Mouse (Mus musculus) MEL (cell line): Measurements from ENCODE around the gene BC030870. TPM values are rescaled to one million over a fixed set of nuclear protein-coding genes. Genes with fewer than 3 reads are reported as not detected.

Experiments used
- DNase-seq: peaks from one replicate; pipeline ENCODE4 v3.0.0; 2011; ENCODE audit warnings: low read depth, low spot score
- H3K27ac ChIP-seq: 2 replicates; pipeline ENCODE4 v1.5.1; 2012; ENCODE audit warnings: low read depth, mild to moderate bottlenecking, control low read depth, low read length, moderate library complexity; ENCODE audit not compliant: control insufficient read depth
- H3K27me3 ChIP-seq, 2 experiments: fragments of 150-350 bp in 1 of 2; sonication (generic) in 1 of 2; 2 replicates each; pipeline ENCODE4 v1.6.1; 2012; ENCODE audit warnings: low read length in 2 of 2, mild to moderate bottlenecking in 2 of 2, improper control_type of control experiment in 1 of 2, moderate library complexity in 1 of 2; ENCODE audit not compliant: insufficient read depth in 2 of 2, control insufficient read depth in 1 of 2
- H3K36me3 ChIP-seq, 2 experiments: 2 replicates each; pipeline ENCODE4 v1.6.1; 2012 to 2014; ENCODE audit warnings: low read length in 2 of 2, improper control_type of control experiment in 1 of 2, inconsistent platforms in 1 of 2, mild to moderate bottlenecking in 1 of 2; ENCODE audit not compliant: insufficient read depth in 2 of 2, control insufficient read depth in 1 of 2
- H3K4me1 ChIP-seq, 2 experiments: fragments of 150-350 bp in 1 of 2; sonication (generic) in 1 of 2; 2 replicates each; pipeline ENCODE4 v1.6.1; 2012; ENCODE audit warnings: low read length in 2 of 2, improper control_type of control experiment in 1 of 2, mild to moderate bottlenecking in 1 of 2; ENCODE audit not compliant: insufficient read depth in 2 of 2, control insufficient read depth in 1 of 2
- H3K4me3 ChIP-seq, 2 experiments: fragments of 150-350 bp in 1 of 2; sonication (generic) in 1 of 2; 2 replicates each; pipeline ENCODE4 v1.5.1; 2012; ENCODE audit warnings: low read depth in 2 of 2, low read length in 2 of 2, mild to moderate bottlenecking in 2 of 2, moderate library complexity in 2 of 2, control low read depth in 1 of 2, improper control_type of control experiment in 1 of 2; ENCODE audit not compliant: control insufficient read depth in 1 of 2, insufficient read depth in 1 of 2
- H3K79me2 ChIP-seq: 2 replicates; pipeline ENCODE4 v1.6.1; 2012; ENCODE audit warnings: mild to moderate bottlenecking, low read length, moderate library complexity; ENCODE audit not compliant: control insufficient read depth, poor library complexity, insufficient read depth
- H3K9ac ChIP-seq: 2 replicates; pipeline ENCODE4 v1.6.1; 2012; ENCODE audit warnings: low read depth, mild to moderate bottlenecking, control low read depth, low read length, moderate library complexity; ENCODE audit not compliant: control insufficient read depth, poor library complexity, severe bottlenecking
- H3K9me3 ChIP-seq: fragments of 150-350 bp; sonication (generic); replicated peaks from 2 replicates; pipeline ENCODE4 v1.6.1; 2012; ENCODE audit warnings: mild to moderate bottlenecking, low read length, improper control_type of control experiment, moderate library complexity; ENCODE audit not compliant: insufficient read depth
- CHD2 ChIP-seq: IDR thresholded peaks from 2 replicates; pipeline ENCODE4 v1.6.1; 2011; ENCODE audit warnings: low read length, improper control_type of control experiment
- E2F4 ChIP-seq: IDR thresholded peaks from 2 replicates; pipeline ENCODE4 v1.6.1; 2011; ENCODE audit warnings: low read depth, low read length, improper control_type of control experiment, borderline replicate concordance
- ELF1 ChIP-seq: IDR thresholded peaks from 2 replicates; pipeline ENCODE4 v1.6.1; 2014; ENCODE audit warnings: low read depth, mild to moderate bottlenecking, inconsistent platforms, low read length, improper control_type of control experiment, moderate library complexity
- ETS1 ChIP-seq: IDR thresholded peaks from 2 replicates; pipeline ENCODE4 v1.6.1; 2012; ENCODE audit warnings: low read depth, mild to moderate bottlenecking, inconsistent platforms, low read length, improper control_type of control experiment, moderate library complexity
- GATA1 ChIP-seq: IDR thresholded peaks from 2 replicates; pipeline ENCODE4 v1.6.1; 2011; ENCODE audit warnings: low read depth, low read length, improper control_type of control experiment
- JUND ChIP-seq: IDR thresholded peaks from 2 replicates; pipeline ENCODE4 v1.6.1; 2011; ENCODE audit warnings: low read depth, mild to moderate bottlenecking, improper control_type of control experiment, low read length
- KAT2A ChIP-seq: conservative IDR thresholded peaks from 2 replicates; pipeline ENCODE4 v1.6.1; 2012; ENCODE audit warnings: low read depth, low read length, improper control_type of control experiment, inconsistent platforms
- MAFK ChIP-seq: IDR thresholded peaks from 2 replicates; pipeline ENCODE4 v1.6.1; 2011; ENCODE audit warnings: low read depth, mild to moderate bottlenecking, low read length, improper control_type of control experiment, borderline replicate concordance
- MAZ ChIP-seq: IDR thresholded peaks from 2 replicates; pipeline ENCODE4 v1.6.1; 2012; ENCODE audit warnings: low read depth, mild to moderate bottlenecking, inconsistent platforms, low read length, improper control_type of control experiment
- MEF2A ChIP-seq: IDR thresholded peaks from 2 replicates; pipeline ENCODE4 v1.6.1; 2014; ENCODE audit warnings: low read depth, mild to moderate bottlenecking, inconsistent platforms, low read length, improper control_type of control experiment; ENCODE audit not compliant: poor library complexity, insufficient replicate concordance, severe bottlenecking; ENCODE audit errors: extremely low read depth
- MYC ChIP-seq: IDR thresholded peaks from 2 replicates; pipeline ENCODE4 v1.6.1; 2011; ENCODE audit warnings: low read depth, mild to moderate bottlenecking, low read length, improper control_type of control experiment, moderate library complexity
- NELFE ChIP-seq: IDR thresholded peaks from 2 replicates; pipeline ENCODE4 v1.6.1; 2011; ENCODE audit warnings: low read depth, low read length, improper control_type of control experiment
- NRF1 ChIP-seq: IDR thresholded peaks from 2 replicates; pipeline ENCODE4 v1.6.1; 2014; ENCODE audit warnings: low read depth, mild to moderate bottlenecking, inconsistent platforms, low read length, improper control_type of control experiment, moderate library complexity; ENCODE audit not compliant: poor library complexity, insufficient read depth, severe bottlenecking
- POLR2AphosphoS5 ChIP-seq: IDR thresholded peaks from 2 replicates; pipeline ENCODE4 v1.6.1; 2012; ENCODE audit warnings: low read depth, borderline replicate concordance, mild to moderate bottlenecking, inconsistent platforms, low read length, moderate library complexity, mixed read lengths
- RAD21 ChIP-seq: IDR thresholded peaks from 2 replicates; pipeline ENCODE4 v1.6.1; 2011; ENCODE audit warnings: mild to moderate bottlenecking, low read depth, low read length, improper control_type of control experiment
- TBP ChIP-seq: IDR thresholded peaks from 2 replicates; pipeline ENCODE4 v1.8.0; 2011; ENCODE audit warnings: low read depth, low read length, improper control_type of control experiment
- UBTF ChIP-seq: IDR thresholded peaks from 2 replicates; pipeline ENCODE4 v1.6.1; 2012; ENCODE audit warnings: low read depth, mild to moderate bottlenecking, inconsistent platforms, low read length, improper control_type of control experiment, moderate library complexity, borderline replicate concordance; ENCODE audit not compliant: insufficient read depth
- USF1 ChIP-seq: IDR thresholded peaks from 2 replicates; pipeline ENCODE4 v1.6.1; 2014; ENCODE audit warnings: low read depth, mild to moderate bottlenecking, inconsistent platforms, low read length, improper control_type of control experiment, moderate library complexity
- ZC3H11A ChIP-seq: IDR thresholded peaks from 2 replicates; pipeline ENCODE4 v1.6.1; 2012; ENCODE audit warnings: low read depth, mild to moderate bottlenecking, inconsistent platforms, low read length, improper control_type of control experiment
- ZKSCAN1 ChIP-seq: IDR thresholded peaks from 2 replicates; pipeline ENCODE4 v1.6.1; 2012; ENCODE audit warnings: low read depth, mild to moderate bottlenecking, inconsistent platforms, low read length, improper control_type of control experiment, moderate library complexity
- ZNF384 ChIP-seq: IDR thresholded peaks from 2 replicates; pipeline ENCODE4 v1.6.1; 2012; ENCODE audit warnings: low read depth, mild to moderate bottlenecking, inconsistent platforms, low read length, improper control_type of control experiment
- polyA plus RNA-seq, 2 experiments: library from polyadenylated mRNA; stranded (reverse) in 1 of 2; unstranded in 1 of 2; fragments of >175 nt in 1 of 2; fragments of >200 nt in 1 of 2; gene quantifications; 2 replicates each; pipeline versions ENCODE4 v1.2.1 to v1.2.4; 2012; ENCODE audit warnings: low replicate concordance in 2 of 2, low read depth in 1 of 2; ENCODE audit not compliant: insufficient read length in 2 of 2, insufficient read depth in 1 of 2, missing spikeins in 1 of 2
- total RNA-seq: library from RNA; depleted of rRNA; stranded (reverse); fragments of 300-350 nt; gene quantifications from 2 replicates; pipeline ENCODE4 v1.2.3, GENCODE M21; 2012

BC030870 gene
- total and polyA plus RNA-seq, 3 experiments = not detected

DNA sequence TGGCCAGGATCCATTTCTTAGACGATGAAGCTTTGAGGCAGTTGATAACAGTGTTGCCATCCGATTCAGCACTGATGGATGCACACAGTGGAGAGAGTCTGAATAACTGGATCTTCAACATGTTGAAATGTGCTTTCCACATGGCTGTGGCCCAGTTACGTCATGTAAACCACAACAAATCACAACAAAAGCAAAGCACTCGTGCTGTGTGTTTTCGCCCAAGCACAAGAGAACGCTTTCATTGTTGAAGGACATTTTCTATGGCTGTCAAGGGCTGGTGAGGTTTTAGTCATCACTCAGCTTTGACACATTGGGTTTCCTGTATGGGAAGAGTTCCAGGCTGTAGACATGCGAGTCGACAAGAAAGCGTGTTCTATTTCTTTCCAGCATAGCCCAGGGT, 48.6 kb downstream of the BC030870 start:
- Histone ChIP-seq H3K36me3 (no peaks in the 10 kb centered on the region), H3K27ac (no peak overlapping the region), H3K4me3 (no peak overlapping the region), H3K4me1 (no peaks in the 10 kb centered on the region), H3K27me3 (no peaks in the 10 kb centered on the region), H3K79me2 (no peaks in the 10 kb centered on the region), H3K9ac (no peak overlapping the region), H3K9me3 (no peaks in the 10 kb centered on the region)
- no peak for TF ChIP-seq NELFE
- no peak for TF ChIP-seq POLR2AphosphoS5
- DNase-seq = no peak

- Histone ChIP-seq H3K9me3 (no peaks in the 10 kb centered on the region), H3K9ac (no peak within 1 kb of the TSS), H3K4me3 (no peak within 1 kb of the TSS), H3K27me3 (no peaks in the 10 kb centered on the region), H3K79me2 (no peaks in the 10 kb centered on the region), H3K36me3 (no peaks in the 10 kb centered on the region), H3K4me1 (no peaks in the 10 kb centered on the region), H3K27ac (no peak within 1 kb of the TSS)
- no peak for DNase-seq
- TF ChIP-seq ETS1 = no peak
- TF ChIP-seq NRF1 = no peak
- no peak for TF ChIP-seq CHD2
- TF ChIP-seq MYC = no peak
- no peak for TF ChIP-seq ZC3H11A
- no peak for TF ChIP-seq TBP
- TF ChIP-seq POLR2AphosphoS5 = no peak
- no peak for TF ChIP-seq KAT2A
- no peak for TF ChIP-seq E2F4
- no peak for TF ChIP-seq MAZ
- TF ChIP-seq MEF2A = no peak
- no peak for TF ChIP-seq UBTF
- no peak for TF ChIP-seq RAD21
- TF ChIP-seq GATA1 = no peak
- no peak for TF ChIP-seq MAFK
- no peak for TF ChIP-seq USF1
- TF ChIP-seq ZNF384 = no peak
- TF ChIP-seq ZKSCAN1 = no peak
- no peak for TF ChIP-seq JUND
- TF ChIP-seq ELF1 = no peak
These were observed 54.6 kb downstream of the BC030870 start, which contains the start of gene Gm10663 for GRCm38 (mm10) chr8:65074733-65075132. Gene Gm10663 (plus strand): TSS chr8:65075033.
